Comparison of ENCODE assay signal across 9 mouse cellular contexts in genomic region chr14:51007152-51007801, GRCm38 (mm10). TPM values are rescaled to one million over a fixed set of nuclear protein-coding genes. Genes with fewer than 3 reads are reported as not detected.
DNase-seq lines count a peak whose midpoint lies in the region; TF ChIP-seq lines count a peak whose summit lies in the region.
"Had no signal": no experiment of that assay in that cellular context is flagged by ENCODE, and none has a peak within 500 bp of the region (broad histone marks: within the 10 kb centered on the region; RNA-seq: fewer than 3 reads in every experiment).

Rnase10 (plus strand) TSS chr14:51007751.

- H3K9ac ChIP-seq in liver, adult 2 months (ENCODE audit: low read depth, low read length) = peak within 1 kb of the TSS; percentile 55

- 75% methylated on average over 8 of the region's 8 CpGs for WGBS in heart, embryonic 10.5 days
- 83% methylated on average over 8 of the region's 8 CpGs for WGBS in liver, adult 2 months
- 89% methylated on average over 8 of the region's 8 CpGs for WGBS in cerebellum, adult 2 months

- H3K4me3 ChIP-seq in heart, embryonic 10.5 days = no peak within 1 kb of the TSS
- H3K4me3 ChIP-seq in liver, adult 2 months (ENCODE audit: insufficient read depth, low read depth, low read length) = no peak within 1 kb of the TSS
- no peak within 1 kb of the TSS for H3K4me3 ChIP-seq in cerebellum, adult 2 months (replicated peaks; ENCODE audit: insufficient read depth, low read depth, low read length)
- H3K4me3 ChIP-seq: midbrain, embryonic 10.5 days had no signal

- no peaks in the 10 kb centered on the region for H3K9me3 ChIP-seq in heart, embryonic 10.5 days
- H3K9me3 ChIP-seq: midbrain, embryonic 10.5 days had no signal

- H3K4me1 ChIP-seq in heart, embryonic 10.5 days = peaks cover 12% of the 10 kb centered on the region
- peaks cover 19% of the 10 kb centered on the region for H3K4me1 ChIP-seq in liver, adult 2 months (ENCODE audit: control insufficient read depth, insufficient read depth, low read length)
- H3K4me1 ChIP-seq in cerebellum, adult 2 months (ENCODE audit: control insufficient read depth, insufficient read depth, low read length) = no peaks in the 10 kb centered on the region
- H3K4me1 ChIP-seq: midbrain, embryonic 10.5 days had no signal

- H3K27me3 ChIP-seq in heart, embryonic 10.5 days (ENCODE audit: insufficient read depth, poor library complexity, severe bottlenecking) = no peaks in the 10 kb centered on the region
- no peaks in the 10 kb centered on the region for H3K27me3 ChIP-seq in liver, adult 2 months (ENCODE audit: control insufficient read depth, insufficient read depth, low read length)
- no peaks in the 10 kb centered on the region for H3K27me3 ChIP-seq in cerebellum, adult 2 months (ENCODE audit: control insufficient read depth, insufficient read depth, low read length)

- no peak for TF ChIP-seq CTCF in liver, adult 2 months (IDR thresholded peaks at IDR 0.05; ENCODE audit: low read depth, low read length)
- no peak for TF ChIP-seq CTCF in cerebellum, adult 2 months (IDR thresholded peaks at IDR 0.05; ENCODE audit: borderline replicate concordance, insufficient read depth, low read depth, low read length)

- H3K36me3 ChIP-seq in heart, embryonic 10.5 days = no peaks in the 10 kb centered on the region
- H3K36me3 ChIP-seq in liver, adult 2 months (ENCODE audit: control insufficient read depth, insufficient read depth, low read length) = no peaks in the 10 kb centered on the region
- H3K36me3 ChIP-seq: midbrain, embryonic 10.5 days had no signal

- DNase-seq in heart, embryonic 10.5 days (ENCODE audit: low spot score) = no peak
- no peak for DNase-seq in heart, adult 9 months (ENCODE audit: low spot score in 2 of 2)
- no peak for DNase-seq in liver, adult 2 months (ENCODE audit: extremely low read depth, low read depth, low spot score)
- no peak for DNase-seq in liver
- peak; percentile 28 for DNase-seq in embryo, embryonic 10.5 days (ENCODE audit: low spot score)
- peak; percentile 37 for DNase-seq in mesoderm, embryonic 11.5 days (ENCODE audit: low read depth, low spot score)
- no peak for DNase-seq in cerebellum, adult 2 months
- no peak for DNase-seq in thymus, postnatal 4 days

- no peaks in the 10 kb centered on the region for H3K79me2 ChIP-seq in liver, adult 2 months (ENCODE audit: control insufficient read depth, insufficient read depth, low read length)

- TF ChIP-seq POLR2A in liver, adult 2 months (IDR thresholded peaks at IDR 0.05; ENCODE audit: extremely low read depth, insufficient read depth, low read length) = no peak
- TF ChIP-seq POLR2A in cerebellum, adult 2 months (IDR thresholded peaks at IDR 0.05; ENCODE audit: borderline replicate concordance, insufficient read depth, low read length) = no peak

- H3K27ac ChIP-seq in heart, embryonic 10.5 days = peak within 1 kb of the TSS; percentile 53; the same call in 1 of the 2 replicates
- peak within 1 kb of the TSS; percentile 96 for H3K27ac ChIP-seq in liver, adult 2 months (replicated peaks; ENCODE audit: insufficient read depth, low read depth, low read length)
- H3K27ac ChIP-seq in cerebellum, adult 2 months (ENCODE audit: insufficient read depth, low read length) = no peak within 1 kb of the TSS
- H3K27ac ChIP-seq: midbrain, embryonic 10.5 days had no signal

RNA-seq across cellular contexts. Expression of gene Rnase10, which starts in this region (rescaled TPM):
- polyA plus RNA-seq in heart, embryonic 10.5 days (2016; fragmentation: Nextera tagmentation; extraction: Ambion mirVana) = 0.11 and 0.31 TPM in 2 replicates
- 0.09 TPM in 1 of 2 replicates, not detected in the other for total RNA-seq in liver, adult 2 months (2014; rRNA removed)
- polyA plus RNA-seq in liver, adult 2 months (2012; rRNA removed) = 0.09 and 0.11 TPM in 2 replicates
- not detected in 2 replicates for polyA plus RNA-seq in cerebellum, adult 2 months (2012; rRNA removed)
- polyA plus RNA-seq: midbrain, embryonic 10.5 days had no signal

Comparison
In these comparisons a context has a peak if more than half of its experiments do, and no peak if none do; other contexts are left out.
1. DNase-seq: peak in embryo, embryonic 10.5 days (single experiment) and mesoderm, embryonic 11.5 days (single experiment); none in heart, embryonic 10.5 days (single experiment), heart, adult 9 months (0 of 2), liver, adult 2 months (single experiment), liver (single experiment), cerebellum, adult 2 months (0 of 2) and thymus, postnatal 4 days (single experiment).